Mouse (Mus musculus) cerebellum, postnatal 36 days (tissue): ENCODE measurements around the gene Olfr355.

Experiments
- DNase-seq, 2 experiments: peaks; one replicate each; pipeline ENCODE4 v3.0.0; 2021 to 2022; ENCODE audit warnings: mixed read lengths in 2 of 2

The Olfr355 gene

DNA sequence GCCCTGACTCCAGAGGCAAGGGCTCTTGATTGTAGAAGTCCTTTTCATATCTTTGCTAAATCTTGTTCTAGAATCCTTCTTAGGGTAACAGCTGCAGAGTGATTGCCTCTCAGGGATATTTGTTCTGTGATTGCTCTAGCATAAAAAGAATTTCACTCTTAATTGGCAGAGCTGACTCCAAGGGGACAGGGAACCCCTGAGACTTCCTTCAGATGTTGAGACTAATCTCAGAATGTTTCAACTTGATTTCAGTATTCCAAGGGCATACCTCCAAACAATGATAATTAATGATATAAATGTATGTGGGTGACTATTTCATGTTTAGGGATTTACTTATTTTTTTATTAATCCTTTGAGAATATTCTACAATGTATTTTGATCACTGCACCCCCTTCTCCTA lies at the start of gene Olfr355:
Olfr355 (minus strand) TSS at position 101 of the 400 bp plus-strand sequence.
- no peak for DNase-seq

DNA sequence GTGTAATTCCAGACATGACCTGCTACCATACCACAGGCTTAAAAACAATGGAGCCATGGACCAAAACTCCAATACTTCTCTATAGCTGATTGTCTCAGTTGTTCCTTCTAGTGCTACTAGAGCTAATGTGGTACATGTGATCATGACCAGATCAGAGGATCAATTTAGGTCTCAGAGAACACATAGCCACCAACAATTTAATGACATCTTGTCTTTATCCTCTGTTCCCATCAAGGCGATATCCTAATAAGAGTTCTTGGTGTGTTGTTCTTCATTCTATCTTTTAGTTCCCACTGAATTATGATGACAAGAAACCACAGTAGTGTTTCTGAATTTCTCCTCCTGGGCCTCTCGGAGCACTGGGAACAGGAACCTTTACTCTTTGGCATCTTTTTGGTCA lies 8.1 kb upstream of the Olfr355 start, which contains the start of gene Olfr356:
Olfr356 (plus strand) TSS at position 301 of the 400 bp plus-strand sequence.
- DNase-seq: no peak

DNA sequence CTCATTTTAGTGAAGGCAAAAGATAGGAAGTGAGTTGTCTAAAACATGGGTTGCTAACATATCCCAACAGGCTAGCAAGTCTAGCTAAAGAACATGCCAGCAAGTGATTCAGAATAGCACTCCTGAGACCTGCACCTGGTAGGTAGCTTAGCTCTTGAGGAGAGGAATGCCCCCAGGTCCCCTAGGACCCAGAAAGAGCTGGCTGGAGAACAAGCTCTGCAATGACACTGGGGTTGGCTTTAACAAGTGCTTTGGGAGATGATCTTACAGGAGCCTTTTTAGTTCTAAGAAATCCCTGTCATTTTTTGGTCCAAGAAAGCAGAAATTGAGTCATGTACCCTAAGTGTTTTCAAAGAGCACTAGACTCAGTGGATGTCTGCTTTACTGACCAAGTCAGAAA lies 23.3 kb downstream of the Olfr355 start, which contains the start of gene Olfr354:
Olfr354 (plus strand) TSS at position 301 of the 400 bp plus-strand sequence.
- DNase-seq: no peak

DNA sequence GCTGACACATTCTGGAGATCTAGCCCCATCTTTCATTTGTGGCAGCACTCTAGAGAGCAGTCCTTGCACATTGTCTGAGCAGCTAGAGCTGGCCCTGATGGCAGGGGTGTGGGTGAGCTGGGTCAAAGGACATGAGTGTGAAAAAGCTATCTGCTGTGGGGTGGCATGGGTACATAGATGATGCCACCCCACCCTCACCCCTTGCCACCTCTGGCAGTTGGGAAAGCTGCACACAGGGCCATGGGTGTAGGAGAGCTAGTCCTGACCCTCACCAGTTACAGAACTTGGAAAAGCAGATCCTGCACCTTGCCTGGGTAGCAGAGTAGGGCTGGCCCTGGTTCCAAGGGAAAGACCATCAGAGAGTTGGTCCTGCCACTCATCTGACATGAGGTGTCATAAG lies 31.6 kb downstream of the Olfr355 start:
- DNase-seq: no peak

DNA sequence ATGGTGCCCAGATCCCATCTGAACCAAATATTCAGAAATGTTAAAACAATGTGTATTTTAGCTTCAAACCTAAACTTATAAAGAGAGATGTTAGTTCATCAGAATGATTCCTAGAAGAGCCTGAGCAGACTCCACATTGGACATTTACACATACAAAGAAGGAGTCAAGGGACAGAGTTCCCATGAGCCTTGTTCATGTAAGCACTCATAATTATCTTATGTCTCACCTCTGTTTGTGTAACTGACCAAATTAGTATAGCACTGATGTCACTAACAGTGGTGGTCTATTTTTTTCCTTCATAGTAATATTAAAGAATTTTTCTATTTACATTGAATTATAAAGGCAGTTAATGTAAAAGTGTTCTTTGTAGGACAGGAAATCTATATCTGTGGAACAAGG lies 35.9 kb downstream of the Olfr355 start, which contains the start of gene Olfr353:
Olfr353 (minus strand) TSS at position 101 of the 400 bp plus-strand sequence.
- no peak for DNase-seq
